ENCODE assay signal across 24 mouse cellular contexts in the genomic region with DNA sequence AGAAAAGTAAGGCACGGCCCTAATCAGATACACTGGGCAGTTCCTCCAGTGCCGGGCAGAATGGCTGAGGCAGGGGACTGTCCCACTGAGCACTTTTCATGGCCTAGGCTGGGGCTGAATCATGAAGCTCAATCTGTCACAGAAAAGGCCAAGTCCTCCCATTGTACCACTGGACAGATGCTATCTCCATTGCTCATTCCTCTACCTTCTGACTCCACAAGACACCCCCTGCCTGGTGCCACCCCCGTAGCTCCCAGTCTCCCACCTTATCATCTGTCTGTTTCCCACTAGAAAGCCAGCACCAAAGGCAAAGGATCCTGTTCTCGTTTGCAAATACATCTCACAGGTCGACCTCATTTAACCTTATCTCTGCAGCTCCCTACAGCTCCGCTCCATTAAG. TPM values are rescaled to one million over a fixed set of nuclear protein-coding genes. Genes with fewer than 3 reads are reported as not detected.
DNase-seq lines count a peak whose midpoint lies in the region; ATAC-seq and TF ChIP-seq lines count a peak whose summit lies in the region.
"Had no signal": no experiment of that assay in that cellular context is flagged by ENCODE, and none has a peak within 500 bp of the region (broad histone marks: within the 10 kb centered on the region; RNA-seq: fewer than 3 reads in every experiment).

No protein-coding gene starts in this region.

- no peaks in the 10 kb centered on the region for H3K27me3 ChIP-seq in midbrain, postnatal 0 days (ENCODE audit: insufficient read depth, low read length)
- no peaks in the 10 kb centered on the region for H3K27me3 ChIP-seq in midbrain, embryonic 15.5 days (replicated peaks)
- no peaks in the 10 kb centered on the region for H3K27me3 ChIP-seq in heart, embryonic 12.5 days (replicated peaks)
- H3K27me3 ChIP-seq: CH12.LX; forebrain, embryonic 13.5 days; heart, embryonic 15.5 days; Patski had no signal

- H3K4me2 ChIP-seq in midbrain, postnatal 0 days (ENCODE audit: low read depth, low read length, poor library complexity, severe bottlenecking), result no peak overlapping the region
- H3K4me2 ChIP-seq in midbrain, embryonic 15.5 days, result no peak overlapping the region
- H3K4me2 ChIP-seq in heart, embryonic 12.5 days, result no peak overlapping the region
- H3K4me2 ChIP-seq: forebrain, embryonic 13.5 days; heart, embryonic 11.5 days; heart, embryonic 15.5 days; hindbrain, embryonic 14.5 days had no signal

- no peaks in the 10 kb centered on the region for H3K4me1 ChIP-seq in midbrain, postnatal 0 days (ENCODE audit: insufficient read depth, low read length)
- H3K4me1 ChIP-seq in midbrain, embryonic 15.5 days, result no peaks in the 10 kb centered on the region
- peaks cover 8% of the 10 kb centered on the region for H3K4me1 ChIP-seq in heart, embryonic 12.5 days (replicated peaks)
- H3K4me1 ChIP-seq: forebrain, embryonic 10.5 days; hindbrain, embryonic 10.5 days had no signal

- H3K27ac ChIP-seq in layer of hippocampus, adult 2 months, result peak overlapping the region; percentile 78
- 0 out of 2 replicates have a peak overlapping the region, but pooled peaks have one; percentile 27 for H3K27ac ChIP-seq in midbrain, postnatal 0 days (ENCODE audit: low read depth, low read length)
- no peak overlapping the region for H3K27ac ChIP-seq in midbrain, embryonic 15.5 days
- H3K27ac ChIP-seq in heart, embryonic 12.5 days (ENCODE audit: poor library complexity, severe bottlenecking), result no peak overlapping the region
- H3K27ac ChIP-seq: forebrain, embryonic 10.5 days; forebrain, embryonic 13.5 days; heart, embryonic 15.5 days; hindbrain, embryonic 10.5 days; hindbrain, embryonic 14.5 days had no signal

- peaks cover 26% of the 10 kb centered on the region for H3K36me3 ChIP-seq in midbrain, postnatal 0 days (ENCODE audit: insufficient read depth, low read length)
- H3K36me3 ChIP-seq in midbrain, embryonic 15.5 days (replicated peaks), result peaks cover 5% of the 10 kb centered on the region
- H3K36me3 ChIP-seq in heart, embryonic 12.5 days, result peaks cover 23% of the 10 kb centered on the region; the same call in 1 of the 2 replicates
- H3K36me3 ChIP-seq: heart, embryonic 15.5 days had no signal

- no peak overlapping the region for H3K9ac ChIP-seq in midbrain, postnatal 0 days (replicated peaks; ENCODE audit: low read length, poor library complexity, severe bottlenecking)
- no peak overlapping the region for H3K9ac ChIP-seq in midbrain, embryonic 15.5 days
- H3K9ac ChIP-seq in heart, embryonic 12.5 days, result no peak overlapping the region
- H3K9ac ChIP-seq: forebrain, embryonic 13.5 days; heart, embryonic 15.5 days; hindbrain, embryonic 14.5 days had no signal

- no peaks in the 10 kb centered on the region for H3K9me3 ChIP-seq in midbrain, postnatal 0 days (ENCODE audit: low read length)
- no peaks in the 10 kb centered on the region for H3K9me3 ChIP-seq in midbrain, embryonic 15.5 days
- no peaks in the 10 kb centered on the region for H3K9me3 ChIP-seq in heart, embryonic 12.5 days (replicated peaks)
- H3K9me3 ChIP-seq: forebrain, embryonic 10.5 days; forebrain, embryonic 13.5 days; G1E; heart, embryonic 15.5 days; hindbrain, embryonic 10.5 days had no signal

- no peak for TF ChIP-seq CTCF in layer of hippocampus, adult 2 months (conservative IDR thresholded peaks at IDR 0.05)
- no peak for TF ChIP-seq CTCF in midbrain, postnatal 0 days (IDR thresholded peaks at IDR 0.05)

- ATAC-seq in frontal cortex, adult (ENCODE audit: low TSS enrichment), result peak; percentile 15; the same call in 1 of the 2 replicates
- no peak for ATAC-seq in midbrain, postnatal 0 days (ENCODE audit: low FRiP score)
- no peak for ATAC-seq in midbrain, embryonic 15.5 days (replicated peaks)
- ATAC-seq in heart, embryonic 12.5 days (ENCODE audit: insufficient number of reproducible peaks, low FRiP score), result no peak
- ATAC-seq: forebrain, embryonic 13.5 days; forebrain, embryonic 16.5 days; Patski had no signal

- WGBS in midbrain, postnatal 0 days, result 85% methylated on average over 6 of the region's 6 CpGs
- 89% methylated on average over 6 of the region's 6 CpGs for WGBS in midbrain, embryonic 15.5 days
- 46% methylated on average over 6 of the region's 6 CpGs for WGBS in heart, embryonic 12.5 days

- no peak for DNase-seq in frontal cortex, postnatal 14 days (ENCODE audit: low spot score in 2 of 2)
- DNase-seq in layer of hippocampus, adult 2 months (ENCODE audit: low spot score in 2 of 2), result peak in 1 of 2 experiments; percentile 29
- no peak for DNase-seq in layer of hippocampus, postnatal 14 days (ENCODE audit: low spot score in 2 of 2)
- DNase-seq in midbrain, postnatal 0 days (ENCODE audit: low spot score), result no peak
- DNase-seq: adrenal gland, postnatal 10 days; adrenal gland, postnatal 36 days; B cell, adult 2 months; gastrocnemius, postnatal 10 days; heart, adult 11 months; heart, postnatal 10 days; heart, postnatal 36 days had no signal

- H3K4me3 ChIP-seq in layer of hippocampus, adult 2 months, result no peak overlapping the region
- H3K4me3 ChIP-seq in midbrain, postnatal 0 days (ENCODE audit: low read depth, low read length), result no peak overlapping the region
- H3K4me3 ChIP-seq in midbrain, embryonic 15.5 days, result no peak overlapping the region
- no peak overlapping the region for H3K4me3 ChIP-seq in heart, embryonic 12.5 days
- H3K4me3 ChIP-seq: forebrain, embryonic 10.5 days; forebrain, embryonic 13.5 days; heart, embryonic 15.5 days; hindbrain, embryonic 10.5 days had no signal

RNA-seq across cellular contexts. Expression of a gene that starts 37.3 kb away (rescaled TPM):
- 100 to 1,000 TPM; 108 to 115 TPM for total RNA-seq in layer of hippocampus, adult 2 months (2021)
- total RNA-seq in layer of hippocampus, postnatal 14 days (2021), result 10 to 100 TPM; 82.3 to 85.1 TPM
- total RNA-seq in midbrain, postnatal 0 days (2014; rRNA removed), result 34.7 and 35.7 TPM in 2 replicates
- polyA plus RNA-seq in midbrain, postnatal 0 days (2015; fragmentation: Nextera tagmentation; extraction: Ambion mirVana), result 14.8 and 18.3 TPM in 2 replicates
- 32.2 and 32.6 TPM in 2 replicates for polyA plus RNA-seq in midbrain, embryonic 15.5 days (2015; fragmentation: Nextera tagmentation; extraction: Ambion mirVana)
- 15.4 and 15.5 TPM in 2 replicates for polyA plus RNA-seq in heart, embryonic 12.5 days (2016; fragmentation: Nextera tagmentation; extraction: Ambion mirVana)

RNA-seq across cellular contexts. Expression of a gene that starts 46.4 kb away (rescaled TPM):
- total RNA-seq in layer of hippocampus, adult 2 months (2021), result 10 to 100 TPM; 53.6 to 58.8 TPM
- total RNA-seq in layer of hippocampus, postnatal 14 days (2021), result 10 to 100 TPM; 44.4 to 46.2 TPM
- total RNA-seq in midbrain, postnatal 0 days (2014; rRNA removed), result 29.7 and 36.8 TPM in 2 replicates
- polyA plus RNA-seq in midbrain, postnatal 0 days (2015; fragmentation: Nextera tagmentation; extraction: Ambion mirVana), result 14.7 and 20.1 TPM in 2 replicates
- 22.2 and 23.8 TPM in 2 replicates for polyA plus RNA-seq in midbrain, embryonic 15.5 days (2015; fragmentation: Nextera tagmentation; extraction: Ambion mirVana)
- 16.9 and 18.0 TPM in 2 replicates for polyA plus RNA-seq in heart, embryonic 12.5 days (2016; fragmentation: Nextera tagmentation; extraction: Ambion mirVana)

RNA-seq across cellular contexts. Expression of a gene that starts 58.1 kb away (rescaled TPM):
- total RNA-seq in layer of hippocampus, adult 2 months (2021), result 10 to 100 TPM; 26.7 to 28.9 TPM
- 10 to 100 TPM; 23.6 to 24.2 TPM for total RNA-seq in layer of hippocampus, postnatal 14 days (2021)
- total RNA-seq in midbrain, postnatal 0 days (2014; rRNA removed), result 38.0 and 41.1 TPM in 2 replicates
- polyA plus RNA-seq in midbrain, postnatal 0 days (2015; fragmentation: Nextera tagmentation; extraction: Ambion mirVana), result 42.3 and 44.4 TPM in 2 replicates
- polyA plus RNA-seq in midbrain, embryonic 15.5 days (2015; fragmentation: Nextera tagmentation; extraction: Ambion mirVana), result 34.2 and 36.3 TPM in 2 replicates
- polyA plus RNA-seq in heart, embryonic 12.5 days (2016; fragmentation: Nextera tagmentation; extraction: Ambion mirVana), result 33.4 and 37.1 TPM in 2 replicates

Comparison
In these comparisons a context has a peak if more than half of its experiments do, and no peak if none do; other contexts are left out.
1. H3K27ac ChIP-seq: peak in layer of hippocampus, adult 2 months (single experiment) and midbrain, postnatal 0 days (single experiment); none in midbrain, embryonic 15.5 days (single experiment) and heart, embryonic 12.5 days (single experiment).